Mouse (Mus musculus) testis, adult 2 months (tissue): Measurements from ENCODE around the gene Spata18. TPM values are rescaled to one million over a fixed set of nuclear protein-coding genes. Genes with fewer than 3 reads are reported as not detected.

Experiments
- H3K27ac ChIP-seq: fragments of 200-500 bp; 2 replicates; pipeline ENCODE4 v1.5.1; 2012; ENCODE audit warnings: low read depth, low read length; ENCODE audit not compliant: control insufficient read depth, insufficient read depth
- H3K27me3 ChIP-seq: fragments of 200-500 bp; 2 replicates; pipeline ENCODE4 v1.6.1; 2012; ENCODE audit warnings: mild to moderate bottlenecking, low read length, moderate library complexity; ENCODE audit not compliant: control insufficient read depth, insufficient read depth
- H3K36me3 ChIP-seq: fragments of 200-500 bp; 2 replicates; pipeline ENCODE4 v1.6.1; 2012; ENCODE audit warnings: mild to moderate bottlenecking, low read length; ENCODE audit not compliant: control insufficient read depth, insufficient read depth
- H3K4me1 ChIP-seq: fragments of 200-500 bp; 2 replicates; pipeline ENCODE4 v1.6.1; 2012; ENCODE audit warnings: low read length; ENCODE audit not compliant: control insufficient read depth, insufficient read depth
- H3K4me3 ChIP-seq: fragments of 200-500 bp; 2 replicates; pipeline ENCODE4 v1.5.1; 2012; ENCODE audit warnings: low read depth, mild to moderate bottlenecking, low read length, moderate library complexity, mixed read lengths; ENCODE audit not compliant: control insufficient read depth
- CTCF ChIP-seq: fragments of 200-500 bp; IDR thresholded peaks from 2 replicates; pipeline ENCODE4 v1.5.1; 2012; ENCODE audit warnings: low read depth, mild to moderate bottlenecking, inconsistent platforms, low read length, moderate library complexity; ENCODE audit not compliant: control insufficient read depth, insufficient read depth, insufficient replicate concordance
- POLR2A ChIP-seq: fragments of 200-500 bp; IDR thresholded peaks from 2 replicates; pipeline ENCODE4 v1.6.1; 2012; ENCODE audit warnings: low read depth, mild to moderate bottlenecking, inconsistent platforms, low read length, moderate library complexity; ENCODE audit not compliant: control insufficient read depth
- polyA plus RNA-seq: library from polyadenylated mRNA; depleted of rRNA; stranded (reverse); fragments of >200 nt; gene quantifications from 2 replicates; pipeline ENCODE4 v1.2.3, GENCODE M21; 2012

The Spata18 gene
- polyA plus RNA-seq, 1 experiment = 551 TPM

DNA sequence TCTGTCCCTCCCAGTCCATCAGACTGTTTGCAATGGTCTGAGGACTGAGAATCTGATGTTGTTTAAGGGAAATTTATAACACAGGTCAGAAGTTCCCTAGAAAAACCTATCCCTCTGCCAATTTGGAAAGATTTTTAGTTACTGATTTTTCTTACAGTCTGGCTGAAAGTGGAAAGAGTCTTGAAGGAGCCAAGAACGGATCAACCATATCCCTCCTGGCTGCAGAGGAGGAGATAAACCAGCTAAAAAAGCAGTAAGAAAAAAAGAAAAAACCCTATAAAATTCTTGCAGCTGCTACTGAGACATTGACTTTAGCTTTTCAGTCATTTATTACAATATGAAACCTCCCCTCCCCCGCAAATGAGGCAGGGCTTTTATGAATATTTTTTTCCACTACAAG is 15.5 kb downstream of the Spata18 start:
- no peaks in the 10 kb centered on the region for H3K27me3 ChIP-seq
- H3K27ac ChIP-seq = no peak overlapping the region
- no peak for TF ChIP-seq POLR2A
- no peak for TF ChIP-seq CTCF
- H3K4me1 ChIP-seq = peaks cover 4% of the 10 kb centered on the region; the same call in 1 of the 2 replicates
- H3K4me3 ChIP-seq = no peak overlapping the region
- H3K36me3 ChIP-seq = no peaks in the 10 kb centered on the region

DNA sequence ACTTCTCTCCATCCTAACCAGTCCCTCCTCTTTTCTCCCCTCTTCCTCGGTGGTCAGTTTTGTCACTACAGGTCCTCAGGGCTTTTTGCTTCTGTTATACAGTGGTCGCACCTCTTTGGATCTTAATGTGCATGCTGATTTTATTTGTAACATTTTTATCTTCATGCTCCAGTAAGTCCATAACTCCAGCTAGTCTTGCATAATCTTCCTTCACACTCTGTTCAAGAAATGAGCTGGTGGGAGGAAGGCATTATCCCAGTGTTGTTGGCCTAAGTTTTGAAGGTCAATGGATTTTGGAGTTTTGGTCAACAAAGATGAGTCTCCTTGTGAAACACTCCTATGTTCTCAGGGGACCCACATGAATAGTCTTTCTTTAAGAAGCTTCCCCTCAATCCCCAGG is 16.7 kb downstream of the Spata18 start:
- Histone ChIP-seq H3K4me3 (no peak overlapping the region), H3K27me3 (no peaks in the 10 kb centered on the region), H3K27ac (no peak overlapping the region), H3K4me1 (peaks cover 4% of the 10 kb centered on the region; the same call in 1 of the 2 replicates), H3K36me3 (no peaks in the 10 kb centered on the region)
- TF ChIP-seq POLR2A (no peak), CTCF (no peak)

DNA sequence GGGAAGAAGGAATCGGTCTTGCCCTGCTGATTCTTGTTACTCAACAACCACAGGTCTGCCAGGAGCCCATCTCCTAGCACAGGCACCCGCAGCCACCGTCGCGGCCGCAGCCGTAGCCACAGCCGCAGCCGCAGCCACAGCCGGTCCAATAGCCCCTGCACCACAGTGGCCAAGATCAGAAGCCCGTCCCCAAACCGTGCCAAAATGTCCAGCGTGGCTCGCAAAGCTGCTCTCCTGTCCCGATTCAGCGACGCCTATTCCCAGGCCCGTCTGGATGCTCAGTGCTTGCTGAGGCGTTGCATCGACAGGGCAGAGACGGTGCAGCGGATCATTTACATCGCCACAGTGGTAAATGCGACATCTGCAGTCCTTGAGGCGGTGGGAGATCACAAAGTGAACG is 18.2 kb downstream of the Spata18 start:
- peaks cover 4% of the 10 kb centered on the region; the same call in 1 of the 2 replicates for H3K4me1 ChIP-seq
- H3K27me3 ChIP-seq = no peaks in the 10 kb centered on the region
- no peaks in the 10 kb centered on the region for H3K36me3 ChIP-seq
- no peak overlapping the region for H3K27ac ChIP-seq
- TF ChIP-seq CTCF = no peak
- TF ChIP-seq POLR2A = no peak
- no peak overlapping the region for H3K4me3 ChIP-seq

DNA sequence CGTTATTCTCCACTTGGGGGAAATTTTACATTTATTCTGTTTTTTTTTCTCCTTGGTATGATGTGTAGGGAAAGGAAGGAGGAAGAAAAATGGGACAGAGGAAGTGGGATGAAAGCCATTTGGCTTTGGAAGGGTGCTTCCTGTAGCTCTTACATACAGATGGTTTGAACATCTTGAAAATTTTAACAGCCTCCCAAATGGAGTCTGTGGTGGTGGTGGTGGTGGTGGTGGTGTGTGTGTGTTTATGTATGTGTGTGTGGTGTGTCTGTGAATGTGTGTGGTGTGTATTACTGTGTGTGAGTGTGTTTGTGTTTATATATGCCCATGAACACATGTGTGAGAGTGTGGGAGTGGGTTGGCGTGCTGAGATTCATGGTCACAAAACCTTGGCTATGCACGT is 24.4 kb downstream of the Spata18 start:
- Histone ChIP-seq H3K27me3 (no peaks in the 10 kb centered on the region), H3K4me1 (no peaks in the 10 kb centered on the region), H3K4me3 (no peak overlapping the region), H3K27ac (no peak overlapping the region), H3K36me3 (no peaks in the 10 kb centered on the region)
- TF ChIP-seq CTCF (no peak), POLR2A (no peak)

DNA sequence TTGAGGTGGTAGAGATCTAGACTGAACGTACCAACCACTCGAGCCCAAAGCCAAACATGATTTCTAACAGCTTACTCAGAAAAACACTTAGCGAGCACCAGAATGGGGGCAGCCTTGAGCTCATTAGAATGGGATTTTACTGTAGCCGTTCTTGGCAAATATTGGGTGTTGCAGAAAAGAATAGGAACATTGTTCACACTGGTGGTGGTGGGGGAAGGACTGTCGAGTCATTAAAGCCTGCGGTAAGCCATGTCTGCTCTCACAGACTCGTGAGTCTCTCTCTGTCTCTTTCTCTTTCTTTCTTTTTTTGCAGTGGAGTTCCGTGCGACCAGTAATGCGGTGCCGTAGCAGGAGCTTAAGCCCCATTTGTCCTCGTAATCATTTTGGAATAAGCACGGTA is 25.4 kb downstream of the Spata18 start:
- Histone ChIP-seq H3K36me3 (no peaks in the 10 kb centered on the region), H3K4me1 (no peaks in the 10 kb centered on the region), H3K27me3 (no peaks in the 10 kb centered on the region), H3K4me3 (no peak overlapping the region), H3K27ac (no peak overlapping the region)
- TF ChIP-seq CTCF (no peak), POLR2A (no peak)

DNA sequence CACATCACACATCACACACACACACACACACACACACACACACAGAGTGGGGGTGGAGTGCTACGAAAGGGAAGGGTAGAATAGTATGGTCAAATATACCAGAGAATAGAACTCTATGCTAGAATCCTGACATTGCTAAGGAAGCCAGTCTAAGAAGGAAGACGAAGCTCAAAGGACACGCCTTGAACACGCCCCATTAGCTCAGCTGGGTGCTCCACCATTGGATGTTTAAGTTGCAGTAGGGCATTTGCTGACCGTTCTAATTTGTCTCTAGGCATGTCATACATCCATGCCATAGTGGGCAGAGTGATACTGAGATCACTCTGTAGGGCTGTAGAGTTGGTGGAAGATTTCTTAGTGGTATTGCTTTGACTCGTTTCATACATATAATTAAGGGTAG is 32.0 kb downstream of the Spata18 start:
- H3K4me3 ChIP-seq = no peak overlapping the region
- TF ChIP-seq POLR2A (no peak), CTCF (no peak)
- H3K27me3 ChIP-seq = no peaks in the 10 kb centered on the region
- no peak overlapping the region for H3K27ac ChIP-seq
- no peaks in the 10 kb centered on the region for H3K36me3 ChIP-seq
- H3K4me1 ChIP-seq = no peaks in the 10 kb centered on the region

DNA sequence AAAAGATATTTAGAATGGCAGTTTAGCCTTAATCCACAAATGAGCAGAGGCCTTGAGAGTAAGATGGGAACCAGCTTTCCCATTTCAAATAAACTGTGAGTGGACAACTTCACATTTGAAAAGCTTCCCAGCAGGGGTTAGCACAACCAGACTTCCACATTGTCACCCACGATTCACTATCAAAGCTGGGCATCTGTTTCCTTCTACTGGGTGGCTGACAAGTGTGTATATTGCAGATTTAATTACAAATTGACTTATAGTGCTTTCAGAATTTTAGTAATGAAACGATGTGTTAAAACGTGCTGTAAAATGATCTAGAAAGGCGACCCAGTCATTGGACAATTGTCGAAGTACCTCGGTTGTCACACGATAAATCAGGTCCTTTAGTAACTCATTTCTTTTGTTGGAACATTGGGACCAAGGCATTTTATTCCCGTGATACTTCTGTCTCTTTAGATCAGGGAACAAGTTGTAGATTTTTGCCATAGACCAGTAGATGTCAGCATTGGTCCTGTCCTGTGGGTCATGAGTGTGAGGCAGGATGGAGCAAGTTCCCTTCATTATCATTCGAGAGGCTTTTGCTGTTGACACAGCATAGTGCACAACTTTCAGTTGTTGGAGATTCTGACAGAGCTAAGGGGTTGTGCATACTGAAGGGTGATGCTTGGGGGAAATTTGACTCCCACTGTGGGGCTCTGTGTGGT is 32.7 kb downstream of the Spata18 start:
- Histone ChIP-seq H3K27me3 (no peaks in the 10 kb centered on the region), H3K4me1 (no peaks in the 10 kb centered on the region; the same call in 1 of the 2 replicates), H3K27ac (no peak overlapping the region), H3K36me3 (no peaks in the 10 kb centered on the region), H3K4me3 (no peak overlapping the region)
- no peak for TF ChIP-seq CTCF
